Mouse (Mus musculus) spleen, adult 2 months (tissue): ENCODE results near the gene Hs2st1.

Source experiments
- CTCF ChIP-seq: fragments of 200-500 bp; IDR thresholded peaks from 2 replicates; pipeline ENCODE4 v1.5.1; 2011; ENCODE audit warnings: mild to moderate bottlenecking, inconsistent platforms; ENCODE audit not compliant: insufficient read depth, insufficient read length, insufficient replicate concordance; ENCODE audit errors: extremely low read depth
- POLR2A ChIP-seq: fragments of 200-500 bp; IDR thresholded peaks from 2 replicates; pipeline ENCODE4 v1.6.1; 2011; ENCODE audit warnings: low read depth, low read length, inconsistent platforms

DNA sequence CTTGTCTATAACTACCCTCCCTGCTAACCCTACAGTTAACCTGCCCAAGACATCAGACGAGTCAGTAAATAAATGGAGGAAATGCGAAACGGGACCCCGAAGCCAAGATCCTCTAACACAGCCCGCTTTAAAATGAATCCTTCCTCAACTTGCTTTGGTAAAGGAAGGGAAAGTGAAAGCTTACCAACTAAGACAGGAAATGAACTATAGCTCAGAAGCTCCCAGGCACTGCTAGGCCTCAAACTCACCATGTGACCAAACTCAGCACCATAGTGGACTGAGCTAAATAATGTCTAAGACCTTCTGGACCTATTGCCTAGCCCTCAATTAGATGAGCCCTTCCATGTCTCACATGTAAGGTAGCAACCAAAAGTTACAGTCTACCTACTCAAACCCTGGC is 168.7 kb downstream of the Hs2st1 start:
- TF ChIP-seq CTCF (no peak), POLR2A (no peak)
